Mouse (Mus musculus) thymus, adult 2 months (tissue): ENCODE results near the gene Stard7. TPM values are rescaled to one million over a fixed set of nuclear protein-coding genes. Genes with fewer than 3 reads are reported as not detected.
"Not testable (repeated sequence)": the region's sequence is repeated elsewhere in the genome, so short reads cannot be mapped to it uniquely, and the experiment has no call there.

ENCODE experiments used
- DNase-seq: peaks from one replicate; pipeline ENCODE4 v3.0.0; 2021
- H3K27ac ChIP-seq: fragments of 200-500 bp; 2 replicates; pipeline ENCODE4 v1.5.1; 2012; ENCODE audit warnings: low read length, control low read depth; ENCODE audit not compliant: control insufficient read depth, insufficient read depth
- H3K27me3 ChIP-seq: fragments of 200-500 bp; 2 replicates; pipeline ENCODE4 v1.6.1; 2012; ENCODE audit warnings: mild to moderate bottlenecking, low read length, moderate library complexity, mixed read lengths; ENCODE audit not compliant: control insufficient read depth, insufficient read depth
- H3K36me3 ChIP-seq: fragments of 200-500 bp; 2 replicates; pipeline ENCODE4 v1.6.1; 2012; ENCODE audit warnings: mild to moderate bottlenecking, low read length, moderate library complexity; ENCODE audit not compliant: control insufficient read depth, insufficient read depth
- H3K4me1 ChIP-seq: fragments of 200-500 bp; replicated peaks from 2 replicates; pipeline ENCODE4 v1.6.1; 2012; ENCODE audit warnings: low read length; ENCODE audit not compliant: control insufficient read depth, insufficient read depth
- H3K4me3 ChIP-seq: fragments of 200-500 bp; 2 replicates; pipeline ENCODE4 v1.5.1; 2012; ENCODE audit warnings: mild to moderate bottlenecking, low read length, control low read depth, moderate library complexity; ENCODE audit not compliant: control insufficient read depth, insufficient read depth
- CTCF ChIP-seq: fragments of 200-500 bp; IDR thresholded peaks from 2 replicates; pipeline ENCODE4 v1.5.1; 2012; ENCODE audit warnings: mild to moderate bottlenecking, control low read depth, low read length, moderate library complexity, borderline replicate concordance; ENCODE audit not compliant: control insufficient read depth, poor library complexity, insufficient read depth; ENCODE audit errors: extremely low read depth
- POLR2A ChIP-seq: fragments of 200-500 bp; IDR thresholded peaks from 2 replicates; pipeline ENCODE4 v1.6.1; 2012; ENCODE audit warnings: mild to moderate bottlenecking, low read length, control low read depth, moderate library complexity; ENCODE audit not compliant: control insufficient read depth, poor library complexity, insufficient read depth; ENCODE audit errors: extremely low read depth
- WGBS: fragments of 180-500 bp; shearing (Covaris S2); methylation state at CpG from one replicate; pipeline ENCODE4 v1.1.7; 2018; 5-methylcytosine and 5-hydroxymethylcytosine counted together
- polyA plus RNA-seq: library from polyadenylated mRNA; depleted of rRNA; stranded (reverse); fragments of >200 nt; gene quantifications from 2 replicates; pipeline ENCODE4 v1.2.3, GENCODE M21; 2012

Gene Stard7
- polyA plus RNA-seq, 1 experiment = 55.8 TPM

DNA sequence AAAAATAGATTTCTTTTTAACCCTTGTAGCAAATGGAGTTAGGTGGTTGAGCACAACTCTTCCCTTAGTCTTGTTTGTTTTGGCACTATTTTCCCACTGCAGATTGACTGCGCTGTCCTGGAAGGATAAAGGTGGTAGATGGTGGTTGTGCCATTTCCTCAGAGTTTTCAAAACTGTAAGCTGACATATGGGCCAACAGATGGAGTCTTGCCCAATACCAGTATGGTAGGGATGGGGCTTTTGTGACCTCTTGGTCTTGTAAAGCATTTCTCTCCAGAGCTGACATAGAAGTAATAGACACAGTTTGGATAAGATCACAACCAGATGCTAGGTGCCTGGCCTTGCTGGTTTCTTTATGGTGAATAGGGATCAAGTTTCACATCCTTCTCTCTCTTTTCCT lies 28.0 kb downstream of the Stard7 start:
- Histone ChIP-seq H3K27me3 (no peaks in the 10 kb centered on the region), H3K36me3 (peaks cover 43% of the 10 kb centered on the region), H3K27ac (no peak overlapping the region), H3K4me1 (no peaks in the 10 kb centered on the region), H3K4me3 (no peak overlapping the region)
- 100% methylated on average over 1 of the region's 1 CpGs for WGBS
- TF ChIP-seq CTCF (no peak), POLR2A (no peak)
- DNase-seq = no peak

DNA sequence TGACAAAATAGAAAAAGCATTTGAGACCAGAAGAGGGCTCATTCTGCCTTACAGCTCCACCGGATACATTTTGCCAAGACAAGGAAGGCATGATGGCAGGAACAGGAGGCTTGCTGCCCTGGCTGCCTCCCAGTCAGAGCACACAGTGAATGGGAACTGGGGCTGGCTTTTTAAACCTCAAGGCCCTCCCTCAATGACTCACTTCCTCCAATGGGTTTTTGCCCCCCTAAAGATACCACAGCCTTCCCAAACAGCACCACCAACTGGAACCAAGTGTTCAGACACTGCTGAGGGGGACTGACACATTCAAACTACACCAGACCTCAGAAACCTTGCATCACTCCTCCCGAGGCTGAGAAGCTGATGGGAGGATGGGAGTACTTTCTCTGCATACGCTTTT lies 30.7 kb downstream of the Stard7 start:
- no peak for DNase-seq
- 85% methylated on average over 3 of the region's 3 CpGs for WGBS
- H3K27me3 ChIP-seq = no peaks in the 10 kb centered on the region
- TF ChIP-seq POLR2A = no peak
- TF ChIP-seq CTCF = no peak
- no peak overlapping the region for H3K4me3 ChIP-seq
- no peaks in the 10 kb centered on the region for H3K4me1 ChIP-seq
- no peak overlapping the region for H3K27ac ChIP-seq
- peaks cover 28% of the 10 kb centered on the region for H3K36me3 ChIP-seq

DNA sequence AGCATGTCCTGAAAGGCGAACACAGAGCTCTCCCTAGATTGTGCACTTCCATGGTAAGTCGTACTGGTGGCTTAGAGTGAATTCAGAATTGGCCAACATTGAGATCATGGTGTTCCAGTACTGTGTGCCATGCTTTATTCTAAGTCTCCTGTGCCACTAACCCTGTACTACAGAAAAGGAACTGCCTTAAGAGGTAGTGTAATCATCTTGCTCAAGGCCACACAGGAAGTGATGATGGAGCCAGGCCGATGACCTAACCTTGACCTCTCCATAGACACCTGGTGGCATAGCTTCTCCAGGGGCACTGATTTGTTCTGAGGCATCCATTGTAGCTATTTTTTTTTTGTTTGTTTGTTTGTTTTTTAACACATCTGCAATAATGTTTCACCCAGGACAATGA lies 31.9 kb downstream of the Stard7 start:
- no peak overlapping the region for H3K27ac ChIP-seq
- no peak for TF ChIP-seq POLR2A
- TF ChIP-seq CTCF = no peak
- H3K27me3 ChIP-seq = no peaks in the 10 kb centered on the region
- H3K4me3 ChIP-seq = no peak overlapping the region
- peaks cover 17% of the 10 kb centered on the region for H3K36me3 ChIP-seq
- 85% methylated on average over 3 of the region's 3 CpGs for WGBS
- H3K4me1 ChIP-seq = no peaks in the 10 kb centered on the region
- no peak for DNase-seq

DNA sequence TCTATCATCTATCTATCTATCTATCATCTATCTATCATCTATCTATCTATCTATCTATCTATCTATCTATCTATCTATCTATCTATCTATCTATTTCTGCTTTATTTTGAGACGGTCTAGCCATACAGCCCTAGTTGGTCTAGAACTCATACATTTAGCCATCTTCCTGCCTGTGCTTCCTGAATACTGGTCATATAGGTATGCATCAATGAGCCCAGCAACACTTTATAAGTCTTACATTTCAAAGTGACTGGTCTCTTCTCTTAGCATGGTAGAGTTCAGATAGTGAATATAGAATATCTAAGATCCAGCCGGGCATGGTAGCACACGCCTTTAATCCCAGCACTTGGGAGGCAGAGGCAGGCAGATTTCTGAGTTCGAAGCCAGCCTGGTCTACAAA lies 34.2 kb downstream of the Stard7 start:
- DNase-seq, H3K36me3 ChIP-seq, H3K27ac ChIP-seq, H3K4me3 ChIP-seq, H3K4me1 ChIP-seq, H3K27me3 ChIP-seq: not testable (repeated sequence)
- 96% methylated on average over 4 of the region's 4 CpGs for WGBS

DNA sequence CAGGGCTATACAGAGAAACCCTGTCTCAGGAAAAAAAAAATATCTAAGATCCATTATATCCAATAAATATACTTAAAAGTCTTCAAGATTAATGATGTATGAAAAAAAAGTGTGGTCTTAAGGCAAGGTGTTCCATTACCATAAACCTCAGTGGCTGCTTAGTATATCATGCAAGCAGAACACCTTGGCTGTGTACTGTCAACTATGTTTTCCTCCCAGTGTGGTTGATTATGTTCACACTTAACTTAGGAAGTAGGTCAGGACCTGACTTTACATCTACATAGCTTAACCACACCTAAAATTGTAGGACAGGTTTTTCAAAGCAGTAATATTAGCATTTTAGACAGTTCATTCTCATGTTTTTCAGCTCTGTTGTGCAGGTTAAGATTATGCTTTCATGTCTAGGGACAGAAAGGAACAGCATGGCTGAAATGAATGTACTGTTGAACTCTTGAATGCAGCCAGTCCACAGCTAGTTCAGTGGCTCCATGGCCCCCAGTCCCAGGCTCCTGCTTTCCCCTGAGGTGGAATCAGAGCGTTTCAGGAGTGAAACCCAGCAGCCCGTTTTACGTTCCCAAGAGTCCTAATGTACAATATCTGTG lies 34.7 kb downstream of the Stard7 start:
- DNase-seq = no peak
- WGBS = 94% methylated on average over 3 of the region's 3 CpGs
- Histone ChIP-seq H3K4me3 (no peak overlapping the region), H3K27me3 (no peaks in the 10 kb centered on the region), H3K36me3 (no peaks in the 10 kb centered on the region), H3K27ac (no peak overlapping the region), H3K4me1 (no peaks in the 10 kb centered on the region)
- TF ChIP-seq CTCF (no peak), POLR2A (no peak)

DNA sequence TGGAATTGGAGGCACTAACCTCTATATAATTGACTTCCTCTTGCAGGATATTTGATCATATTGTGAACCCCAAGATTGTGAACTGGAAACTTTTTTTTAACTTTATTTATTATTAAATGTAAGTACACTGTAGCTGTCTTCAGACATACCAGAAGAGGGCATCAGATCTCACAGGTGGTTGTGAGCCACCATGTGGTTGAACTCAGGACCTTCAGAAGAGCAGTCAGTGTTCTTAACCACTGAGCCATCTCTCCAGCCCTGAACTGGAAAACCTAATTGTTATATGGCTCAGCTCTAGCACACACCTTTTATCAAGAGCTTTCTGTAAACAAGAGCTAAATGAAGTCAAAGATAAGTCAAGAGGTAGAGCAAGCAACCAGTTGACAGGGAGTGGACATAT lies 36.1 kb downstream of the Stard7 start:
- Histone ChIP-seq H3K4me3 (no peak overlapping the region), H3K27ac (no peak overlapping the region), H3K36me3 (no peaks in the 10 kb centered on the region), H3K4me1 (0 out of 2 replicates have a peak, but pooled peaks cover 2% of the 10 kb centered on the region), H3K27me3 (no peaks in the 10 kb centered on the region)
- DNase-seq = no peak
- TF ChIP-seq CTCF (no peak), POLR2A (no peak)

DNA sequence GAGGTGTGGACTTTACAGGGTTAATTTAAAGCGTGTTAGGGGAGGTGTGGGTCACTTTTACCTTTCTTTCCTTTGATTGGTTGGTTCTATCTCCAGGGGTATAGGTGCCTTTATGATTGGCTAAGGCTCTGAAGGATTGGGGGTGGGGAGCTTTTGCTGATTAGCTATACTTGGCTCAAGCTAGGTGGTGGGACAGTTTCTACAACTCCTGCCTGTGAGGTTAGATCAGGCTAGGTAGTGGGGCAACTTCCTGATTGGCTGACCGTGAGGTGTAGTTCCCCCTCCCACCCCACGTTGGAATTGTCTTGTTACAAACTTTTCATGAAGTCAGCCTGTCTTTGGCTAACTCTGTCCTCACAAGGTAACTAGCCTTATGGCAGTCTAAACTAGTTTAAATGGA lies 37.2 kb downstream of the Stard7 start:
- WGBS = 58% methylated on average over 3 of the region's 3 CpGs
- H3K27me3 ChIP-seq = no peaks in the 10 kb centered on the region
- no peak for DNase-seq
- H3K4me1 ChIP-seq = 0 out of 2 replicates have a peak, but pooled peaks cover 2% of the 10 kb centered on the region
- TF ChIP-seq CTCF (no peak), POLR2A (no peak)
- no peaks in the 10 kb centered on the region for H3K36me3 ChIP-seq
- no peak overlapping the region for H3K27ac ChIP-seq
- no peak overlapping the region for H3K4me3 ChIP-seq
